ENCODE assay signal across 10 mouse cellular contexts in genomic region chr15:81392997-81393396, GRCm38 (mm10). TPM values are rescaled to one million over a fixed set of nuclear protein-coding genes. Genes with fewer than 3 reads are reported as not detected.
A peak's percentile ranks its signal among the peaks of the same experiment; 100 is the strongest.
DNase-seq lines count a peak whose midpoint lies in the region; ATAC-seq and TF ChIP-seq lines count a peak whose summit lies in the region.
"Had no signal": no experiment of that assay in that cellular context is flagged by ENCODE, and none has a peak within 500 bp of the region (broad histone marks: within the 10 kb centered on the region; RNA-seq: fewer than 3 reads in every experiment).

No protein-coding gene starts in this region.

- DNase-seq in layer of hippocampus, adult 11-12 months (ENCODE audit: low spot score), result peak; percentile 38
- no peak for DNase-seq in layer of hippocampus, adult 9-10 months (ENCODE audit: low spot score)
- DNase-seq in cerebellum, postnatal 14 days, result peak; percentile 52 to 59
- DNase-seq in left cerebral cortex, postnatal 25 days (ENCODE audit: low spot score in 2 of 2), result peak; percentile 9 to 77
- peak; percentile 23 for DNase-seq in thymus, postnatal 0 days (ENCODE audit: low spot score)
- no peak for DNase-seq in stomach, postnatal 0 days (ENCODE audit: low spot score)
- DNase-seq in ovary, adult 18-20 months (ENCODE audit: low spot score), result no peak
- DNase-seq: liver, embryonic 13.5 days had no signal

- TF ChIP-seq EP300 in stomach, postnatal 0 days (optimal IDR thresholded peaks at IDR 0.05), result no peak

- no peaks in the 10 kb centered on the region for H3K9me3 ChIP-seq in hindbrain, embryonic 13.5 days
- H3K9me3 ChIP-seq in stomach, postnatal 0 days (ENCODE audit: control insufficient read depth, low read length), result no peaks in the 10 kb centered on the region
- H3K9me3 ChIP-seq: liver, embryonic 13.5 days had no signal

- intact Hi-C loops in left cerebral cortex, postnatal 25 days (cut with DNase I), result no loop called here

- TF ChIP-seq CTCF in stomach, postnatal 0 days (IDR thresholded peaks at IDR 0.05; ENCODE audit: low read depth), result no peak

- peaks cover 35% of the 10 kb centered on the region for H3K36me3 ChIP-seq in hindbrain, embryonic 13.5 days
- peaks cover 12% of the 10 kb centered on the region; the same call in 1 of the 2 replicates for H3K36me3 ChIP-seq in stomach, postnatal 0 days (ENCODE audit: control insufficient read depth, insufficient read depth, low read length)

- no peak overlapping the region for H3K27ac ChIP-seq in hindbrain, embryonic 13.5 days
- H3K27ac ChIP-seq in stomach, postnatal 0 days (replicated peaks), result no peak overlapping the region

- H3K27me3 ChIP-seq in hindbrain, embryonic 13.5 days, result no peaks in the 10 kb centered on the region
- no peaks in the 10 kb centered on the region for H3K27me3 ChIP-seq in stomach, postnatal 0 days (ENCODE audit: control insufficient read depth, insufficient read depth, low read length)
- H3K27me3 ChIP-seq: liver, embryonic 13.5 days had no signal

- no peak overlapping the region for H3K9ac ChIP-seq in hindbrain, embryonic 13.5 days
- H3K9ac ChIP-seq in stomach, postnatal 0 days (ENCODE audit: low read length), result no peak overlapping the region
- H3K9ac ChIP-seq: liver, embryonic 13.5 days had no signal

- no peak for ATAC-seq in hindbrain, embryonic 13.5 days (ENCODE audit: low FRiP score)
- no peak for ATAC-seq in stomach, postnatal 0 days (ENCODE audit: low FRiP score, low TSS enrichment)

- no peak overlapping the region for H3K4me2 ChIP-seq in hindbrain, embryonic 13.5 days
- H3K4me2 ChIP-seq in stomach, postnatal 0 days (replicated peaks; ENCODE audit: low read depth), result no peak overlapping the region
- H3K4me2 ChIP-seq: liver, embryonic 13.5 days had no signal

- H3K4me3 ChIP-seq in hindbrain, embryonic 13.5 days, result no peak overlapping the region
- H3K4me3 ChIP-seq in stomach, postnatal 0 days (ENCODE audit: low read depth, low read length), result no peak overlapping the region
- H3K4me3 ChIP-seq: liver, embryonic 13.5 days had no signal

- H3K4me1 ChIP-seq in hindbrain, embryonic 13.5 days (replicated peaks), result peaks cover 15% of the 10 kb centered on the region
- no peaks in the 10 kb centered on the region; the same call in 1 of the 2 replicates for H3K4me1 ChIP-seq in stomach, postnatal 0 days (replicated peaks; ENCODE audit: control insufficient read depth, insufficient read depth)

RNA-seq across cellular contexts. Expression of gene St13, which starts 6.9 kb away (rescaled TPM):
- total RNA-seq in left cerebral cortex, postnatal 25 days (2021), result 100 to 1,000 TPM; 165 TPM
- 130 and 145 TPM in 2 replicates for polyA plus RNA-seq in thymus, postnatal 0 days (2015; fragmentation: Nextera tagmentation; extraction: Ambion mirVana)
- 186 and 191 TPM in 2 replicates for polyA plus RNA-seq in hindbrain, embryonic 13.5 days (2015; fragmentation: Nextera tagmentation; extraction: Ambion mirVana)
- 79.5 and 80.2 TPM in 2 replicates for polyA plus RNA-seq in stomach, postnatal 0 days (2015; fragmentation: Nextera tagmentation; extraction: Ambion mirVana)

RNA-seq across cellular contexts. Expression of gene Xpnpep3, which starts 6.9 kb away (rescaled TPM):
- total RNA-seq in left cerebral cortex, postnatal 25 days (2021), result 10 to 100 TPM; 13.2 to 14.9 TPM
- 6.9 and 9.4 TPM in 2 replicates for polyA plus RNA-seq in thymus, postnatal 0 days (2015; fragmentation: Nextera tagmentation; extraction: Ambion mirVana)
- polyA plus RNA-seq in hindbrain, embryonic 13.5 days (2015; fragmentation: Nextera tagmentation; extraction: Ambion mirVana), result 8.6 and 10.1 TPM in 2 replicates
- polyA plus RNA-seq in stomach, postnatal 0 days (2015; fragmentation: Nextera tagmentation; extraction: Ambion mirVana), result 3.7 and 4.1 TPM in 2 replicates

RNA-seq across cellular contexts. Expression of gene Dnajb7, which starts 15.1 kb away (rescaled TPM):
- total RNA-seq in left cerebral cortex, postnatal 25 days (2021), result not detected
- 0.63 and 1.4 TPM in 2 replicates for polyA plus RNA-seq in thymus, postnatal 0 days (2015; fragmentation: Nextera tagmentation; extraction: Ambion mirVana)
- polyA plus RNA-seq in hindbrain, embryonic 13.5 days (2015; fragmentation: Nextera tagmentation; extraction: Ambion mirVana), result 1.4 TPM in 2 replicates
- polyA plus RNA-seq in stomach, postnatal 0 days (2015; fragmentation: Nextera tagmentation; extraction: Ambion mirVana), result 0.56 and 0.70 TPM in 2 replicates
- total RNA-seq: adrenal gland, postnatal 36 days had no signal

RNA-seq across cellular contexts. Expression of gene Slc25a17, which starts 32.4 kb away (rescaled TPM):
- 10 to 100 TPM; 42.1 to 43.1 TPM for total RNA-seq in left cerebral cortex, postnatal 25 days (2021)
- polyA plus RNA-seq in thymus, postnatal 0 days (2015; fragmentation: Nextera tagmentation; extraction: Ambion mirVana), result 105 and 106 TPM in 2 replicates
- polyA plus RNA-seq in hindbrain, embryonic 13.5 days (2015; fragmentation: Nextera tagmentation; extraction: Ambion mirVana), result 138 and 139 TPM in 2 replicates
- 84.6 and 85.1 TPM in 2 replicates for polyA plus RNA-seq in stomach, postnatal 0 days (2015; fragmentation: Nextera tagmentation; extraction: Ambion mirVana)

Comparison
In these comparisons a context has a peak if more than half of its experiments do, and no peak if none do; other contexts are left out.
1. DNase-seq: peak in layer of hippocampus, adult 11-12 months (single experiment), cerebellum, postnatal 14 days (2 of 2), left cerebral cortex, postnatal 25 days (2 of 2) and thymus, postnatal 0 days (single experiment); none in layer of hippocampus, adult 9-10 months (single experiment), stomach, postnatal 0 days (single experiment) and ovary, adult 18-20 months (single experiment).